ENCODE assay signal across 9 mouse cellular contexts in the genomic region with DNA sequence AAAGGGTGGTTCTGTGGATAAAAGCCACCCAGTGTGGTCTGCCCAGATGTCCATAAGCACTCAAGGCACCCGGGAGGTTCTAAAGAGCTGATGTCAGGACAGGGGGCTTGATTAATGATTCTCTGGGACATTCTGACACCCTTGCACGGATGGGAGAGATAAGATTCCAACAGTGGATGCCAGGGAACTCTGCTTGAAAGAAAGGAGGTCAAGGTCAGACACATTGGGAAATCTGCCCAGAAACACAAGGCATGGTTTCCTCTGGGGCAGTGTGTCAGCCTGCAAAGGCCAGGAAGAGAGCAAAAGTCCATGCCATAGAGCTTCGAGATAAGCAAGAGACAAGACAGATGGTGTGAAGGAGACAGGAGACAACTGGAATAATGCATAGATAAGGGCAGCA.
DNase-seq lines count a peak whose midpoint lies in the region; ATAC-seq and TF ChIP-seq lines count a peak whose summit lies in the region.
"Had no signal": no experiment of that assay in that cellular context is flagged by ENCODE, and none has a peak within 500 bp of the region (broad histone marks: within the 10 kb centered on the region; RNA-seq: fewer than 3 reads in every experiment).

No protein-coding gene starts in this region.

- H3K4me2 ChIP-seq in heart, postnatal 0 days (ENCODE audit: low read depth, low read length), result no peak overlapping the region
- H3K4me2 ChIP-seq in liver, embryonic 11.5 days, result no peak overlapping the region
- H3K4me2 ChIP-seq: midbrain, embryonic 12.5 days had no signal

- 0 out of 2 replicates have a peak overlapping the region, but pooled peaks have one; percentile 25 for H3K27ac ChIP-seq in heart, postnatal 0 days (ENCODE audit: low read depth)
- H3K27ac ChIP-seq in liver, embryonic 11.5 days (ENCODE audit: low read depth, low read length), result no peak overlapping the region
- H3K27ac ChIP-seq: midbrain, embryonic 12.5 days had no signal

- TF ChIP-seq EP300 in heart, postnatal 0 days (IDR thresholded peaks at IDR 0.05; ENCODE audit: low read depth), result 0 out of 2 replicates have a peak, but pooled peaks have one; percentile 54

- ATAC-seq in heart, postnatal 0 days (ENCODE audit: insufficient read depth, low read depth), result peak; percentile 72
- peak; percentile 63 for ATAC-seq in liver, embryonic 11.5 days (replicated peaks; ENCODE audit: low FRiP score)

- intact Hi-C loops in left cerebral cortex, postnatal 4 days (cut with DNase I), result no loop called here
- intact Hi-C loops in gastrocnemius, postnatal 36 days (cut with DNase I), result no loop called here

- no peak overlapping the region for H3K4me3 ChIP-seq in heart, postnatal 0 days (ENCODE audit: low read depth, low read length)
- H3K4me3 ChIP-seq in liver, embryonic 11.5 days (ENCODE audit: low read depth, low read length), result no peak overlapping the region
- H3K4me3 ChIP-seq: midbrain, embryonic 12.5 days had no signal

- no peaks in the 10 kb centered on the region for H3K36me3 ChIP-seq in heart, postnatal 0 days (replicated peaks; ENCODE audit: control insufficient read depth, insufficient read depth, low read length)
- no peaks in the 10 kb centered on the region for H3K36me3 ChIP-seq in liver, embryonic 11.5 days (ENCODE audit: control insufficient read depth, insufficient read depth, low read length)
- H3K36me3 ChIP-seq: midbrain, embryonic 12.5 days had no signal

- TF ChIP-seq CTCF in heart, postnatal 0 days (IDR thresholded peaks at IDR 0.05; ENCODE audit: low read depth), result no peak

- no peak overlapping the region for H3K9ac ChIP-seq in heart, postnatal 0 days (replicated peaks; ENCODE audit: low read depth, low read length)
- H3K9ac ChIP-seq in liver, embryonic 11.5 days (ENCODE audit: low read depth, low read length), result no peak overlapping the region
- H3K9ac ChIP-seq: midbrain, embryonic 12.5 days had no signal

- H3K4me1 ChIP-seq in heart, postnatal 0 days (ENCODE audit: control insufficient read depth, insufficient read depth), result peaks cover 12% of the 10 kb centered on the region
- no peaks in the 10 kb centered on the region for H3K4me1 ChIP-seq in liver, embryonic 11.5 days (replicated peaks; ENCODE audit: control insufficient read depth, insufficient read depth, low read length)
- H3K4me1 ChIP-seq: midbrain, embryonic 12.5 days had no signal

- 2% methylated on average over 3 of the region's 3 CpGs for WGBS in heart, postnatal 0 days
- WGBS in liver, embryonic 11.5 days, result 4% methylated on average over 3 of the region's 3 CpGs

- DNase-seq in 3T3-L1 (ENCODE audit: low read depth, low spot score), result peak; percentile 88
- DNase-seq in adrenal gland, postnatal 14 days, result peak; percentile 87
- DNase-seq in heart, postnatal 0 days (ENCODE audit: low spot score), result peak; percentile 61
- DNase-seq in liver, embryonic 11.5 days (ENCODE audit: low spot score), result no peak
- DNase-seq in thymus, postnatal 10 days (ENCODE audit: low spot score in 2 of 2), result no peak
- DNase-seq in cerebellum, adult 18-20 months, result no peak
- DNase-seq in left cerebral cortex, postnatal 4 days, result no peak
- no peak for DNase-seq in gastrocnemius, postnatal 36 days

- H3K9me3 ChIP-seq in heart, postnatal 0 days (replicated peaks; ENCODE audit: control insufficient read depth, low read length), result no peaks in the 10 kb centered on the region
- H3K9me3 ChIP-seq in liver, embryonic 11.5 days (ENCODE audit: control insufficient read depth, low read length), result no peaks in the 10 kb centered on the region
- H3K9me3 ChIP-seq: midbrain, embryonic 12.5 days had no signal

- no peaks in the 10 kb centered on the region for H3K27me3 ChIP-seq in heart, postnatal 0 days (ENCODE audit: control insufficient read depth, insufficient read depth, low read length)
- H3K27me3 ChIP-seq in liver, embryonic 11.5 days (replicated peaks; ENCODE audit: control insufficient read depth, insufficient read depth, low read length), result no peaks in the 10 kb centered on the region
- H3K27me3 ChIP-seq: midbrain, embryonic 12.5 days had no signal

Comparison
In these comparisons a context has a peak if more than half of its experiments do, and no peak if none do; other contexts are left out.
1. DNase-seq: peak in 3T3-L1 (single experiment), adrenal gland, postnatal 14 days (single experiment) and heart, postnatal 0 days (single experiment); none in liver, embryonic 11.5 days (single experiment), thymus, postnatal 10 days (0 of 2), cerebellum, adult 18-20 months (0 of 2), left cerebral cortex, postnatal 4 days (single experiment) and gastrocnemius, postnatal 36 days (0 of 2).